In genomic region chr3:96636448-96636847, GRCm38 (mm10) we compare ENCODE assay signal across 1 mouse cellular context.
TF ChIP-seq lines count a peak whose summit lies in the region.

No protein-coding gene starts in this region.

TF ChIP-seq in MEL, 35 proteins besides CTCF, POLR2A, EP300 and RAD21 (continued from another document):
- TF ChIP-seq POLR2AphosphoS2 (IDR thresholded peaks at IDR 0.05; ENCODE audit: low read length) (no peak), CHD1 (IDR thresholded peaks at IDR 0.05; ENCODE audit: low read depth, low read length) (no peak), UBTF (IDR thresholded peaks at IDR 0.05; ENCODE audit: borderline replicate concordance, insufficient read depth, low read depth, low read length) (no peak)
